Mouse (Mus musculus) thymus, adult 2 months (tissue): ENCODE measurements around the gene Piwil4.

Experiments used
- CTCF ChIP-seq: fragments of 200-500 bp; IDR thresholded peaks from 2 replicates; pipeline ENCODE4 v1.5.1; 2012; ENCODE audit warnings: mild to moderate bottlenecking, control low read depth, low read length, moderate library complexity, borderline replicate concordance; ENCODE audit not compliant: control insufficient read depth, poor library complexity, insufficient read depth; ENCODE audit errors: extremely low read depth
- POLR2A ChIP-seq: fragments of 200-500 bp; IDR thresholded peaks from 2 replicates; pipeline ENCODE4 v1.6.1; 2012; ENCODE audit warnings: mild to moderate bottlenecking, low read length, control low read depth, moderate library complexity; ENCODE audit not compliant: control insufficient read depth, poor library complexity, insufficient read depth; ENCODE audit errors: extremely low read depth

- TF ChIP-seq CTCF (no peak), POLR2A (no peak)
Measured at GRCm38 (mm10) chr9:14770803-14771471, 30.4 kb upstream of the Piwil4 start, which contains the start of gene 1700012B09Rik.
